Mouse (Mus musculus) gastrocnemius, postnatal 25 days (tissue): ENCODE data around the gene Tkfc. TPM values are rescaled to one million over a fixed set of nuclear protein-coding genes. Genes with fewer than 3 reads are reported as not detected.

Source experiments
- total RNA-seq, 2 experiments: library from RNA; stranded (reverse); gene quantifications; 1 replicate in 1 of 2; 2 replicates in 1 of 2; pipeline ENCODE4 v1.2.3; 2021

Tkfc gene
- total RNA-seq, 2 experiments from 2014 or later: 4.2 to 5.1 TPM

Other genes with a start within 250 kb of the Tkfc start
- gene Syt7, start 216.6 kb downstream of the Tkfc start, total RNA-seq: 1 to 10 TPM; 1.9 to 4.1 TPM
- under 1 TPM; 0.13 to 0.38 TPM for gene Lrrc10b, start 148.2 kb downstream of the Tkfc start, total RNA-seq
- gene Ppp1r32, start 122.7 kb downstream of the Tkfc start, total RNA-seq: under 1 TPM; 0.90 to 0.91 TPM
- 10 to 100 TPM; 18.0 to 18.5 TPM for gene Cpsf7, start 80.4 kb downstream of the Tkfc start, total RNA-seq
- 10 to 100 TPM; 49.0 to 54.0 TPM for gene Sdhaf2, start 79.5 kb downstream of the Tkfc start, total RNA-seq
- gene Tmem216, start 49.4 kb downstream of the Tkfc start, total RNA-seq: 1 to 10 TPM; 1.9 to 2.2 TPM
- 1 to 10 TPM; 4.5 to 6.2 TPM for gene Cyb561a3, start 28.5 kb downstream of the Tkfc start, total RNA-seq
- 1 to 10 TPM; 1.3 to 1.4 TPM for gene Tmem138, start 28.3 kb downstream of the Tkfc start, total RNA-seq
- gene Ddb1, start 327 bp downstream of the Tkfc start, total RNA-seq: 100 to 1,000 TPM; 114 to 129 TPM
- gene Vwce, start 28.6 kb upstream of the Tkfc start, total RNA-seq: under 1 TPM in 1 of 2 experiments, not detected in 1; 0.08 TPM
- not detected for gene Pga5, start 72.4 kb upstream of the Tkfc start, total RNA-seq
- 10 to 100 TPM; 23.9 to 26.2 TPM for gene Vps37c, start 83.1 kb upstream of the Tkfc start, total RNA-seq
- gene Cd5, start 133.3 kb upstream of the Tkfc start, total RNA-seq: under 1 TPM in 1 of 2 experiments, not detected in 1; 0.19 TPM
- gene Cd6, start 224.4 kb upstream of the Tkfc start, total RNA-seq: under 1 TPM in 1 of 2 experiments, not detected in 1; 0.13 TPM
- under 1 TPM; 0.38 to 0.67 TPM for gene Slc15a3, start 234.1 kb upstream of the Tkfc start, total RNA-seq